Mouse (Mus musculus): ENCODE results near the gene Rps21. TPM values are rescaled to one million over a fixed set of nuclear protein-coding genes. Genes with fewer than 3 reads are reported as not detected.
A peak's percentile ranks its signal among the peaks of the same experiment; 100 is the strongest.

The Rps21 gene
- polyA plus RNA-seq, 1 experiment: 1,612 TPM

DNA sequence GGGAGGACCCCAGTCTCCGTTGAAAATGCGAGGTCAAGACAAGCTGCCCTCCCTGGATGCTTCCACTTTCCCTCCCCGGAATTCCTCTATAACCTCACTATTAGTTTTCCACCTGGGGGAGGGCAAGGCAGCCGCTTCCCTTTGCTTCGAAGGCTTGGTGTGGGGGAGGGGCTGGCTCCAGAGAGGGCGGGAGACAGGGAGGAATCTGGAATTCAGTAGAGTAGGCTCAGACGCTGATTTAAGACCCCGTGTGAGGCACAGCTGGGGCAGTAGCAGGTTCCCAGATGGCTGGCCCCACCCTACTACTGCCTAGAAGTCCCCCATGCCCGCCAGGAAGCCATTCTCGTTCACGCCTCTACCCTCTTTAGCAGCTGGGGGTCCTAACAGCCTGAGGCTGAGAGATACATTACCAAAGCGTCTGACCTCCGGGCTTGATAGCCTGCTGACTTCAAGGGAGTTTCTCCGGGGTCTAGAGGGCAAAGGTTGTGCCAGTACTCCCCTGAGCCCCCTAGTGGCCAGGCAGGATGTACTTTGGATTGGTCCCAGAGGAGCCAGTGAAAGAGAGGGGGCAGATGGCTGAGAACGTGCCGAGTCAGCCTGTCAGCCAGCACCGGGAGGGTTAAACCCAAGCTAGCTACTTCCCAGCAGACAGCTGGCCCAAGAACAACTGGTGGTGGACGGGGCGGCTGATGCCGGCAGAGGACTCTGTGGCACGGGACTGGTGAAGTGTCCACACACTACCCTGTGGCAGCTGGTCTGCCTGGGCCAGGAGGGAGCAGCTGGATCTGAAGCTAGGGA, 29.7 kb upstream of the Rps21 start:
- Histone ChIP-seq H3K4me3 (ENCODE audit: low read depth, low read length) (peak overlapping the region; percentile 20), H3K4me1 (ENCODE audit: control insufficient read depth, insufficient read depth, low read length) (peaks cover 16% of the 10 kb centered on the region)

GRCm38 (mm10) chr2:180228060-180228458, 29.1 kb upstream of the Rps21 start:
- Histone ChIP-seq H3K27ac (ENCODE audit: insufficient read depth, low read length) (no peak overlapping the region), H3K4me1 (ENCODE audit: control insufficient read depth, insufficient read depth, low read length) (peaks cover 14% of the 10 kb centered on the region), H3K9me3 (replicated peaks; ENCODE audit: control insufficient read depth, insufficient read depth, low read length, poor library complexity, severe bottlenecking) (no peaks in the 10 kb centered on the region), H3K9ac (ENCODE audit: low read depth, poor library complexity, severe bottlenecking) (no peak overlapping the region), H3K4me3 (ENCODE audit: low read depth, low read length) (no peak overlapping the region), H3K27me3 (ENCODE audit: control insufficient read depth, insufficient read depth, low read length, poor library complexity, severe bottlenecking) (no peaks in the 10 kb centered on the region), H3K36me3 (ENCODE audit: control insufficient read depth, insufficient read depth, low read length, poor library complexity, severe bottlenecking) (no peaks in the 10 kb centered on the region)
- TF ChIP-seq CTCF (IDR thresholded peaks at IDR 0.05; ENCODE audit: low read depth, low read length) (no peak), EP300 (IDR thresholded peaks at IDR 0.05; ENCODE audit: insufficient read depth, low read depth, low read length) (no peak), POLR2A (IDR thresholded peaks at IDR 0.05; ENCODE audit: insufficient read depth, low read length) (no peak)

More for the DNA sequence above, 29.7 kb upstream of the Rps21 start:
- no peak for TF ChIP-seq POLR2A (IDR thresholded peaks at IDR 0.05; ENCODE audit: insufficient read depth, low read length)
- TF ChIP-seq EP300 (IDR thresholded peaks at IDR 0.05; ENCODE audit: insufficient read depth, low read depth, low read length): peak; percentile 79
- peak; percentile 75 for TF ChIP-seq CTCF (IDR thresholded peaks at IDR 0.05; ENCODE audit: low read depth, low read length)
- H3K27ac ChIP-seq (ENCODE audit: insufficient read depth, low read length): peak overlapping the region; percentile 64
- no peaks in the 10 kb centered on the region for H3K27me3 ChIP-seq (ENCODE audit: control insufficient read depth, insufficient read depth, low read length, poor library complexity, severe bottlenecking)
- H3K36me3 ChIP-seq (ENCODE audit: control insufficient read depth, insufficient read depth, low read length, poor library complexity, severe bottlenecking): no peaks in the 10 kb centered on the region
- peak overlapping the region; percentile 38; the same call in 1 of the 2 replicates for H3K9ac ChIP-seq (ENCODE audit: low read depth, poor library complexity, severe bottlenecking)
- no peaks in the 10 kb centered on the region for H3K9me3 ChIP-seq (replicated peaks; ENCODE audit: control insufficient read depth, insufficient read depth, low read length, poor library complexity, severe bottlenecking)

DNA sequence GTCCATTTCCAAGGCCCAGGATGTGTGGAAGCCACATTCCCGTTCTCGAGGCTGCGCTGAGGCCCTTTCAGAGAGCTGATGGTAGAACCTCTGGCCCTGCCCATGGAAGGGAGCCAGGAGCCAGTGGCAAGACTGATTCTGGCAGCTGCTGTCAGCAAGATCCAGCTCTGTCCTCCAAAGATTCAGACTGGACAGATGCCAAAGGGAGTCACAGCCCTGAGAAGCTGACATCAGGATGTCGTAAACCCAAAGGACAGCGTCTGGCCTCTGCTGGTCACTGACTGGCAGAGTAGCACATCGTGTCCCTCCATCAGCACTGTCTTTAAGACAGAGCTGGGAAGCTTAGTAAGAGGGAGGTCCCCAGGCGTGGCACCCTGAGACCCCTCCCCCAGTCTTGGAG, 28.6 kb upstream of the Rps21 start:
- no peak overlapping the region for H3K27ac ChIP-seq (ENCODE audit: insufficient read depth, low read length)
- H3K27me3 ChIP-seq (ENCODE audit: control insufficient read depth, insufficient read depth, low read length, poor library complexity, severe bottlenecking): no peaks in the 10 kb centered on the region
- H3K4me3 ChIP-seq (ENCODE audit: low read depth, low read length): no peak overlapping the region
- H3K4me1 ChIP-seq (ENCODE audit: control insufficient read depth, insufficient read depth, low read length): peaks cover 10% of the 10 kb centered on the region
- H3K9ac ChIP-seq (ENCODE audit: low read depth, poor library complexity, severe bottlenecking): no peak overlapping the region
- TF ChIP-seq POLR2A (IDR thresholded peaks at IDR 0.05; ENCODE audit: insufficient read depth, low read length) (no peak), EP300 (IDR thresholded peaks at IDR 0.05; ENCODE audit: insufficient read depth, low read depth, low read length) (no peak), CTCF (IDR thresholded peaks at IDR 0.05; ENCODE audit: low read depth, low read length) (no peak)
- no peaks in the 10 kb centered on the region for H3K9me3 ChIP-seq (replicated peaks; ENCODE audit: control insufficient read depth, insufficient read depth, low read length, poor library complexity, severe bottlenecking)
- no peaks in the 10 kb centered on the region for H3K36me3 ChIP-seq (ENCODE audit: control insufficient read depth, insufficient read depth, low read length, poor library complexity, severe bottlenecking)

DNA sequence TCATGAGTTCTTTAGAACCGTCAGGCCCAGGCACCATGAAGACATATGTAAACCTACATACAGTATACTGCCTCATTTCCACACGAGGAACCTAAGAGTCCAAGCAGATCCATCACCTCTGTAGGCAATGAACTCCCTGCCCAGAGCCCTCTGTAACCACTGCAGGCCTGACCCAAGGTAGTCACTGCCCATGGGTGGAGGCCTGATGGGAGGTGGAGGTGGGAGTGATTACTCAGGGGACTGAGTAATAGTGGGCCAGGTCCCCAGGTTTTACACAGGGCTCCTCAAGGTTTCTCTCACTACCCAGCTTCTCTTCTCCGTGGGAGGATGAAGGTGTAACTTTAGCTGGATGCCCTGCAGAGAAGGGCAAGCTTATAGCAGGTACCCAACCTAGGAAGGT, 28.0 kb upstream of the Rps21 start:
- no peaks in the 10 kb centered on the region for H3K36me3 ChIP-seq (ENCODE audit: control insufficient read depth, insufficient read depth, low read length, poor library complexity, severe bottlenecking)
- no peak overlapping the region for H3K27ac ChIP-seq (ENCODE audit: insufficient read depth, low read length)
- H3K4me3 ChIP-seq (ENCODE audit: low read depth, low read length): no peak overlapping the region
- H3K9ac ChIP-seq (ENCODE audit: low read depth, poor library complexity, severe bottlenecking): no peak overlapping the region
- no peaks in the 10 kb centered on the region for H3K27me3 ChIP-seq (ENCODE audit: control insufficient read depth, insufficient read depth, low read length, poor library complexity, severe bottlenecking)
- no peaks in the 10 kb centered on the region for H3K9me3 ChIP-seq (replicated peaks; ENCODE audit: control insufficient read depth, insufficient read depth, low read length, poor library complexity, severe bottlenecking)
- no peak for TF ChIP-seq EP300 (IDR thresholded peaks at IDR 0.05; ENCODE audit: insufficient read depth, low read depth, low read length)
- peaks cover 10% of the 10 kb centered on the region for H3K4me1 ChIP-seq (ENCODE audit: control insufficient read depth, insufficient read depth, low read length)

DNA sequence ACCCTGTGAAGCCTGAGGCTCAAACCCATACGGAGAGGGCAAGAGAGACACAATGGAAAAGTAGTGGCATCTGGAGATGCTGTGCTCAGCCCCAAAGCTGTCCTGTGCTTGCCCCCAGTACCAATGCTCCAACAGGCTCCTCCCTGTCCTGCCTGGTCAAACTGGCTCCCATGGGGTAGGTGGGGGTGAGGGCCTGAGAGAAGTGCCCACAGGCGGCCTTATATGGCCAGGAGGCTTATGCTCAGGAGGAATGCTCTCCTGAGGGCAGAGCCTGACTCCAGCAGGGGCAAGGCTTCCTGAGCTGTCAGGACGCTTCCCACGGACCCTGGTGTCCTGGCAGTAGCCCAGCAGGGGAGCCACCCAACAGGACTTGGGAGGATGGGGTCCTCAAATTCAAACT, 26.7 kb upstream of the Rps21 start:
- Histone ChIP-seq H3K9ac (ENCODE audit: low read depth, poor library complexity, severe bottlenecking) (no peak overlapping the region), H3K36me3 (ENCODE audit: control insufficient read depth, insufficient read depth, low read length, poor library complexity, severe bottlenecking) (no peaks in the 10 kb centered on the region), H3K4me3 (ENCODE audit: low read depth, low read length) (no peak overlapping the region), H3K9me3 (replicated peaks; ENCODE audit: control insufficient read depth, insufficient read depth, low read length, poor library complexity, severe bottlenecking) (no peaks in the 10 kb centered on the region), H3K27me3 (ENCODE audit: control insufficient read depth, insufficient read depth, low read length, poor library complexity, severe bottlenecking) (no peaks in the 10 kb centered on the region), H3K27ac (ENCODE audit: insufficient read depth, low read length) (no peak overlapping the region), H3K4me1 (ENCODE audit: control insufficient read depth, insufficient read depth, low read length) (peaks cover 10% of the 10 kb centered on the region)
- no peak for TF ChIP-seq CTCF (IDR thresholded peaks at IDR 0.05; ENCODE audit: low read depth, low read length)
- TF ChIP-seq EP300 (IDR thresholded peaks at IDR 0.05; ENCODE audit: insufficient read depth, low read depth, low read length): no peak

DNA sequence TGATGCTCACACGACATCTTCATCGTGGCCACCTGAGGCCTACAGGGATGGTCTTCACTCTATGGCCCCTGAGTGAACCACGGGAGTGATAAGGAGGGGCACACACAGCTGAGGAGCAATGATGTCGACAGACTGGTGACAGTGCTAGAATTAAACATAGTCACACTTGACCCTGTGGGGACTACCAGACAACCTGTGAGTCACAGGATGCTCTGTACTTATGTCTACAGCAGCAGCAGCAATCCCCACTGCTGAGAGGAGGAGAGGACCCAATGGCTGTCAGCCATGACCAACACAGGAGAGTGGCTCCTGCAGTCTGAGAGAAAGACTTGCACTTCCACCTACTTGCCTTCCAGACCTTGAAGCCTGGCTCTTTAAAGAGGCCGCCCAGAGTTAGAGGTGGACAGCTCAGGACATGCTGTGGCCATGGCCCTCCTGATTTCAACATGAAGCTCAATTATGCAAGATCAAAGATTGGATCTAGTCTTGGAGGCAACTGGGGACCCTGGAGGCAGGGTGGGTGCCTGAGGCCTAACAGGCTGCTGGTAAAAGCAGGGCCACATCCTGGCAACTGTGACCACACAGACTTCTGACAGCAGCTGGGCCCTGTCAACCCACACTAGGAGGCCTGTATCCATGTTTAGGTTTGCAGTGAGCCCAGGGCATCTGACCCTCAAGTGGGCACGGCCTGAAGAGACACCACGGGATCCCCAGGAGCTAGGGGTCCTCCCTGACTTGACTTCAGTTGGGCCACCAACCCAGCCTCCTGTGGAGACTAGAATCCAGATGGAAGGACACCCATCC, 23.9 kb upstream of the Rps21 start:
- H3K36me3 ChIP-seq (ENCODE audit: control insufficient read depth, insufficient read depth, low read length, poor library complexity, severe bottlenecking): no peaks in the 10 kb centered on the region
- no peaks in the 10 kb centered on the region for H3K27me3 ChIP-seq (ENCODE audit: control insufficient read depth, insufficient read depth, low read length, poor library complexity, severe bottlenecking)
- no peaks in the 10 kb centered on the region for H3K9me3 ChIP-seq (replicated peaks; ENCODE audit: control insufficient read depth, insufficient read depth, low read length, poor library complexity, severe bottlenecking)
- H3K4me1 ChIP-seq (ENCODE audit: control insufficient read depth, insufficient read depth, low read length): peaks cover 8% of the 10 kb centered on the region
- H3K27ac ChIP-seq (ENCODE audit: insufficient read depth, low read length): no peak overlapping the region
- TF ChIP-seq POLR2A (IDR thresholded peaks at IDR 0.05; ENCODE audit: insufficient read depth, low read length) (no peak), CTCF (IDR thresholded peaks at IDR 0.05; ENCODE audit: low read depth, low read length) (no peak), EP300 (IDR thresholded peaks at IDR 0.05; ENCODE audit: insufficient read depth, low read depth, low read length) (no peak)
- no peak overlapping the region for H3K9ac ChIP-seq (ENCODE audit: low read depth, poor library complexity, severe bottlenecking)
- H3K4me3 ChIP-seq (ENCODE audit: low read depth, low read length): no peak overlapping the region
